Mouse (Mus musculus) thymus, adult 2 months (tissue): ENCODE data around the gene Rnf187. TPM values are rescaled to one million over a fixed set of nuclear protein-coding genes. Genes with fewer than 3 reads are reported as not detected.

Experiments
- DNase-seq: peaks from one replicate; pipeline ENCODE4 v3.0.0; 2021
- H3K27ac ChIP-seq: fragments of 200-500 bp; 2 replicates; pipeline ENCODE4 v1.5.1; 2012; ENCODE audit warnings: low read length, control low read depth; ENCODE audit not compliant: control insufficient read depth, insufficient read depth
- H3K27me3 ChIP-seq: fragments of 200-500 bp; 2 replicates; pipeline ENCODE4 v1.6.1; 2012; ENCODE audit warnings: mild to moderate bottlenecking, low read length, moderate library complexity, mixed read lengths; ENCODE audit not compliant: control insufficient read depth, insufficient read depth
- H3K36me3 ChIP-seq: fragments of 200-500 bp; 2 replicates; pipeline ENCODE4 v1.6.1; 2012; ENCODE audit warnings: mild to moderate bottlenecking, low read length, moderate library complexity; ENCODE audit not compliant: control insufficient read depth, insufficient read depth
- H3K4me1 ChIP-seq: fragments of 200-500 bp; replicated peaks from 2 replicates; pipeline ENCODE4 v1.6.1; 2012; ENCODE audit warnings: low read length; ENCODE audit not compliant: control insufficient read depth, insufficient read depth
- H3K4me3 ChIP-seq: fragments of 200-500 bp; 2 replicates; pipeline ENCODE4 v1.5.1; 2012; ENCODE audit warnings: mild to moderate bottlenecking, low read length, control low read depth, moderate library complexity; ENCODE audit not compliant: control insufficient read depth, insufficient read depth
- CTCF ChIP-seq: fragments of 200-500 bp; IDR thresholded peaks from 2 replicates; pipeline ENCODE4 v1.5.1; 2012; ENCODE audit warnings: mild to moderate bottlenecking, control low read depth, low read length, moderate library complexity, borderline replicate concordance; ENCODE audit not compliant: control insufficient read depth, poor library complexity, insufficient read depth; ENCODE audit errors: extremely low read depth
- POLR2A ChIP-seq: fragments of 200-500 bp; IDR thresholded peaks from 2 replicates; pipeline ENCODE4 v1.6.1; 2012; ENCODE audit warnings: mild to moderate bottlenecking, low read length, control low read depth, moderate library complexity; ENCODE audit not compliant: control insufficient read depth, poor library complexity, insufficient read depth; ENCODE audit errors: extremely low read depth
- WGBS: fragments of 180-500 bp; shearing (Covaris S2); methylation state at CpG from one replicate; pipeline ENCODE4 v1.1.7; 2018; 5-methylcytosine and 5-hydroxymethylcytosine counted together
- polyA plus RNA-seq: library from polyadenylated mRNA; depleted of rRNA; stranded (reverse); fragments of >200 nt; gene quantifications from 2 replicates; pipeline ENCODE4 v1.2.3, GENCODE M21; 2012

The Rnf187 gene
- polyA plus RNA-seq, 1 experiment = 335 TPM

DNA sequence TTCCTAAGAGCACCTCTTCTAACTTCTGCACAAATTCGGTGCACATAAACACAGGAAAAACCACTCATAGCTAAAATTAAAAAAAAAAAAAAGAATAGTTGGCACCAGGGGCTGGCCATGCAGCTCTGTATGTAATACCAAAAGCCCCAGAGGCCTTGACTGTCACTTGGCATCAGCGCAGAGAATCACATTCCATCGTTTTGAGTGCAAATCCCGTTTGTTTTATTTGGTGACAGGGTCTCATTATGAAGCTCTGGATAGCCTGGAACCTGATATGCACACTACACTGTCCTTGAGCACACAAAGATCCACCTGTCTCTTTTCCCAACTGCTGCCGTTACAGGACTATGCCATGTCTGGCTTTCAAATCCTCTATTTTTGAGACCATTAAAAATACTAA is 12.5 kb upstream of the Rnf187 start:
- H3K36me3 ChIP-seq = no peaks in the 10 kb centered on the region
- no peak for DNase-seq
- peaks cover 8% of the 10 kb centered on the region; the same call in 1 of the 2 replicates for H3K4me1 ChIP-seq
- WGBS = 94% methylated on average over 5 of the region's 5 CpGs
- H3K27me3 ChIP-seq = no peaks in the 10 kb centered on the region
- H3K4me3 ChIP-seq = no peak overlapping the region
- TF ChIP-seq CTCF (no peak), POLR2A (no peak)
- H3K27ac ChIP-seq = no peak overlapping the region

GRCm38 (mm10) chr11:58949480-58950431 is 11.0 kb upstream of the Rnf187 start:
- no peaks in the 10 kb centered on the region for H3K27me3 ChIP-seq
- H3K27ac ChIP-seq = peak overlapping the region; percentile 92
- DNase-seq = no peak
- peaks cover 8% of the 10 kb centered on the region; the same call in 1 of the 2 replicates for H3K4me1 ChIP-seq
- peak overlapping the region; percentile 60 for H3K4me3 ChIP-seq
- 63% methylated on average over 20 of the region's 20 CpGs for WGBS
- TF ChIP-seq POLR2A (no peak), CTCF (no peak)
- no peaks in the 10 kb centered on the region for H3K36me3 ChIP-seq

DNA sequence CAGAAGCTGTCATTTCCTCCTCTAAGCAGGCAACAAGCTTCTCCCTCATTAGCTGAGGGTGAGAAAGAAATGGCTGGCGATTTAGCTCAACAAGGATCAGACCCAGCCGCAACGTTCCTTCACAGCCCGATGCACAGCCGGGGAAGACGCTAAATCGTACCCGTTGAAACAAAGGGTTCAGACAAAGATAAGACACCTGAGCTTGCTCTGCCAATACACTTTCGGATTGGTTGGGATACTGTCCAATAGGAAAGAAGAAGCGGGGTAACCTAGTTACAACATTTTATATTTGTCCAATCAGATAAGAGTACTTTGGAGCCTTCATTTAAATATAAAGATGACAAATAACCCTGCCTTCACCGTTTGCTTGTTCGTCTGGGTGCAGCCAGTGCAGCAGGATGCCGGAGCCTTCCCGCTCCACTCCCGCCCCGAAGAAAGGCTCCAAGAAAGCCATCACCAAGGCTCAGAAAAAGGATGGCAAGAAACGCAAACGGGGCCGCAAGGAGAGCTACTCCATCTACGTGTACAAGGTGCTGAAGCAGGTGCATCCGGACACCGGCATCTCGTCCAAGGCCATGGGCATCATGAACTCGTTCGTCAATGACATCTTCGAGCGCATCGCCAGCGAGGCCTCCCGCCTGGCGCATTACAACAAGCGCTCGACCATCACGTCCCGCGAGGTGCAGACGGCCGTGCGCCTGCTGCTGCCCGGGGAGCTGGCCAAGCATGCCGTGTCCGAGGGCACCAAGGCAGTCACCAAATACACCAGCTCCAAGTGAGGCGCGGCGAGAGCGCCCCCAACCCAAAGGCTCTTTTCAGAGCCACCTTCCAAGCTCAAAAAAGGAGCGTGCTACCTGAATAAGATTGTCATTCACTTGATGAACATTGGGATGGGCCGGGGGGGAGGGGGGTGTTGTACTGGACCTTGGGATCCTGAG is 10.1 kb upstream of the Rnf187 start, which contains the start of gene Hist3h2ba:
Gene Hist3h2ba, plus strand, starts transcription at position 379 of the 938 bp plus-strand sequence.
- 1% methylated on average over 48 of the region's 48 CpGs for WGBS
- Histone ChIP-seq H3K27me3 (no peaks in the 10 kb centered on the region), H3K27ac (peak within 1 kb of the TSS; percentile 92), H3K4me3 (peak within 1 kb of the TSS; percentile 60), H3K4me1 (peaks cover 8% of the 10 kb centered on the region; the same call in 1 of the 2 replicates), H3K36me3 (no peaks in the 10 kb centered on the region)
- TF ChIP-seq POLR2A (peak; percentile 97), CTCF (no peak)
- peak; percentile 79 for DNase-seq

DNA sequence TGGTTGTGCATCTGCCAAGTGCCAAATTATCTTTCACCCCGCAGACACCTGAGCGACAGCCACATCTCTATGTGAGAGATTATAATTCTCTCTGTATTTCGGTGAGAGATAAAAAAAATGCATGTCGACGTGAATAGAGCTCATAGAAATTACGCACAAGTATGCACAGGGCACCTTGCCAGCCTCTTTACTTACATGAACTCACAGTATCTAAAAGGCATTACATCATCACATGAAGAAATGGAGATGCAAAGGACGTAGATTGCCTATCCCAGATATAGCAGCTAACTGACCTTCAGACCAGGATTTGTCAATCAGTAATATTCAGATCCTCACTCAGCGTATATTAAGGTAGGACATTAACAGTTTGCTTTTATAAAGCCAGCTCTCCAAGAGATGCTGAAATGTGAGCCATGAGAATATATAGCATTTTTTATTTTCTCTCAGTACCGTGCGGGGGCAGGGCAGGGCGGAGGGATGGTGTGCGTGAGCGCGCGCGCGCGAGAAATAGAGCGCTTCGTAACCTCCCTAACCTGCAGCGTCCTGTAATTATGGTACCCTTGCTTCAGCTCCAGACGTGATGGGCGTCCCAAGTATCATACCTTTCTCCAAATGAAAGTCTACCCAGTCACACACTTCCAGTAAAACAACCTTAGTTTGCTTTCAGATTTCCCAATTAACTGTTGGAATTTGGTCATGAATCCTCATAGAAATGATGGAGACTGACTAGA is 9.2 kb upstream of the Rnf187 start:
- Histone ChIP-seq H3K27ac (peak overlapping the region; percentile 71), H3K36me3 (no peaks in the 10 kb centered on the region), H3K4me1 (peaks cover 3% of the 10 kb centered on the region; the same call in 1 of the 2 replicates), H3K27me3 (no peaks in the 10 kb centered on the region), H3K4me3 (peak overlapping the region; percentile 15; the same call in 1 of the 2 replicates)
- DNase-seq = peak; percentile 59
- TF ChIP-seq POLR2A = no peak
- no peak for TF ChIP-seq CTCF
- 26% methylated on average over 23 of the region's 23 CpGs for WGBS

DNA sequence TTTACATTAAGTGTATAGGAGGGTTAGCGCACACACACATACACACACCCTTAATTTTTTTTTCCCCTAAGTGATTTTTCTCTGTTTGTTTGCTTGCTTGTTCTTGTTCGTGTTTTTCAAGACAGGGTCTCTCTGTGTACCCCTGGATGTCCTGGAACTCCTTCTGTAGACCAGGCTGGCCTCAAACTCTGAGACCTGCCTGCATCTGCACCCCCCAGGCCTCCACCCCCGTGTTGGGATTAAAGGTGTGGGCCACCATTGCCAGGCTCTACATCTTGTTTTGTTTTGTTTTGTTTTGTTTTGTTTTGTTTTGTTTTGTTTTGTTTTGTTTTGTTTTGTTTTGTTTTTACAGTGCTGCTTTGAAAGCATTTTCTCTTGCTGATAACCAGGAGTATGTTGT is 8.6 kb upstream of the Rnf187 start:
- TF ChIP-seq POLR2A (no peak), CTCF (no peak)
- Histone ChIP-seq H3K27me3 (no peaks in the 10 kb centered on the region), H3K4me1 (0 out of 2 replicates have a peak, but pooled peaks cover 3% of the 10 kb centered on the region), H3K27ac (no peak overlapping the region), H3K4me3 (no peak overlapping the region), H3K36me3 (no peaks in the 10 kb centered on the region)
- DNase-seq = no peak
- WGBS = 91% methylated on average over 3 of the region's 3 CpGs

DNA sequence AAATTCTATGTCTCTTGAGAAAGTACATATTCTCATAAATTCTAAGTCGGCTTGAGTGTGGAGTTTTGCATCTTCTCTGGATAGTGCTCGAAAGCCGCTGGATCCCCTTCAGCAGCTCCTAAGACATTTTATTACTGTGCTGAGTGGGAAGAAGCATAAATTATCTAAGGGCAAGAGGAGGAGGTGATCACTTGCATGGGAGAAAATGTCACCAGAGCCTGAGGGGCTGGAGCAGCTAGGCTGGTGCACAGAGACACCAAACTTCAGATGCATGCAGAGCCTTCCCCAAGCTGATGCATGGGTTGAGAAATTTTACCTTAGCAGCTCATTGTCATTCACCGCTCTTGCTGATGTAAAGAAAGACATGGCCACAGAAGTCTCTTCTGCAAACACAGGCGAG is 5.4 kb upstream of the Rnf187 start:
- no peak for DNase-seq
- 94% methylated on average over 5 of the region's 5 CpGs for WGBS
- H3K36me3 ChIP-seq = no peaks in the 10 kb centered on the region
- H3K27ac ChIP-seq = no peak overlapping the region
- no peak for TF ChIP-seq CTCF
- no peak for TF ChIP-seq POLR2A
- 0 out of 2 replicates have a peak, but pooled peaks cover 1% of the 10 kb centered on the region for H3K4me1 ChIP-seq
- no peaks in the 10 kb centered on the region for H3K27me3 ChIP-seq
- no peak overlapping the region for H3K4me3 ChIP-seq
